Mouse (Mus musculus) brain, embryonic 14.5 days (tissue): ENCODE measurements around the gene Med27.

Experiments used
- CTCF ChIP-seq: fragments of 200-500 bp; IDR thresholded peaks from 2 replicates; pipeline ENCODE4 v1.5.1; 2012; ENCODE audit warnings: inconsistent platforms, mild to moderate bottlenecking, moderate library complexity, borderline replicate concordance; ENCODE audit not compliant: insufficient read depth, insufficient read length; ENCODE audit errors: extremely low read depth
- POLR2A ChIP-seq: fragments of 200-500 bp; IDR thresholded peaks from 2 replicates; pipeline ENCODE4 v1.6.1; 2012; ENCODE audit warnings: mild to moderate bottlenecking, inconsistent platforms, borderline replicate concordance; ENCODE audit not compliant: poor library complexity, insufficient read depth, insufficient read length, severe bottlenecking; ENCODE audit errors: extremely low read depth

GRCm38 (mm10) chr2:29403799-29404530 lies 57.3 kb downstream of the Med27 start:
- TF ChIP-seq CTCF (peak; percentile 21; the same call in 1 of the 2 replicates), POLR2A (no peak)
